Mouse (Mus musculus): ENCODE measurements around the gene Efcc1. TPM values are rescaled to one million over a fixed set of nuclear protein-coding genes. Genes with fewer than 3 reads are reported as not detected.

Efcc1 gene
- total and polyA plus RNA-seq, 3 experiments: 0.14 TPM; not detected in 2

GRCm38 (mm10) chr6:87739898-87740297 is 9.2 kb downstream of the Efcc1 start:
- in situ Hi-C loops (cut with MboI; ENCODE audit: low pct_ligation_motif_present, low pct_unique_long_range_greater_than_20kb, low sequenced_read_pairs): no loop called here
- Histone ChIP-seq H3K27ac (ENCODE audit: insufficient read depth, low read depth) (no peak overlapping the region), H3K9me3 (replicated peaks; ENCODE audit: low read length) (no peaks in the 10 kb centered on the region)

GRCm38 (mm10) chr6:87740496-87740895 is 9.8 kb downstream of the Efcc1 start:
- TF ChIP-seq HCFC1 (IDR thresholded peaks at IDR 0.05; ENCODE audit: low read depth, low read length): no peak
- TF ChIP-seq E2F4 (IDR thresholded peaks at IDR 0.05; ENCODE audit: insufficient replicate concordance, low read depth, low read length): no peak
- no peak for TF ChIP-seq NELFE (IDR thresholded peaks at IDR 0.05; ENCODE audit: low read depth, low read length)
- no peak for TF ChIP-seq MAFK (IDR thresholded peaks at IDR 0.05; ENCODE audit: insufficient replicate concordance, low read length)
- no peak for TF ChIP-seq PAX5 (IDR thresholded peaks at IDR 0.05; ENCODE audit: low read length)
- TF ChIP-seq GABPA (IDR thresholded peaks at IDR 0.05; ENCODE audit: insufficient replicate concordance, low read depth, low read length): no peak
- TF ChIP-seq MEF2A (IDR thresholded peaks at IDR 0.05; ENCODE audit: borderline replicate concordance, low read depth, low read length): no peak
- TF ChIP-seq TCF12 (IDR thresholded peaks at IDR 0.05; ENCODE audit: low read depth, low read length): no peak
- no peak for TF ChIP-seq MAZ (IDR thresholded peaks at IDR 0.05; ENCODE audit: low read depth, low read length)
- no peak for TF ChIP-seq USF1 (IDR thresholded peaks at IDR 0.05; ENCODE audit: low read depth, low read length)
- TF ChIP-seq ZKSCAN1 (IDR thresholded peaks at IDR 0.05; ENCODE audit: borderline replicate concordance, low read depth, low read length): no peak
- TF ChIP-seq ZNF384 (IDR thresholded peaks at IDR 0.05; ENCODE audit: low read depth, low read length): no peak
- TF ChIP-seq ZC3H11A (IDR thresholded peaks at IDR 0.05; ENCODE audit: low read depth, low read length): no peak
- no peak for TF ChIP-seq POLR2A (IDR thresholded peaks at IDR 0.05; ENCODE audit: low read depth, low read length)
- no peak for TF ChIP-seq BHLHE40 (IDR thresholded peaks at IDR 0.05; ENCODE audit: low read depth, low read length)
- no peak for TF ChIP-seq IRF4 (IDR thresholded peaks at IDR 0.05; ENCODE audit: low read depth, low read length)
- TF ChIP-seq ZMIZ1 (IDR thresholded peaks at IDR 0.05; ENCODE audit: low read depth, low read length): no peak
- no peak for TF ChIP-seq MXI1 (IDR thresholded peaks at IDR 0.05; ENCODE audit: low read depth, low read length)
- no peak for TF ChIP-seq JUN (IDR thresholded peaks at IDR 0.05; ENCODE audit: insufficient read depth, low read depth, low read length)
- Histone ChIP-seq H3K27me3 (replicated peaks) (no peaks in the 10 kb centered on the region), H3K9ac (ENCODE audit: insufficient read depth, low read depth) (no peak overlapping the region), H3K9me3 (replicated peaks; ENCODE audit: low read length) (no peaks in the 10 kb centered on the region), H3K4me3 (replicated peaks in 1 of 3; ENCODE audit: low read depth in 2 of 3, low read length in 2 of 3, poor library complexity in 1 of 3) (no peak overlapping the region), H3K4me2 (ENCODE audit: insufficient read depth, low read depth, poor library complexity, severe bottlenecking) (no peak overlapping the region), H3K27ac (ENCODE audit: insufficient read depth, low read depth) (no peak overlapping the region), H3K79me2 (replicated peaks; ENCODE audit: control insufficient read depth, extremely low read depth, insufficient read depth, poor library complexity, severe bottlenecking) (no peaks in the 10 kb centered on the region), H3K4me1 (ENCODE audit: control insufficient read depth in 1 of 2, insufficient read depth in 2 of 2) (peaks cover 21 to 34% of the 10 kb centered on the region in 2 experiments), H3K36me3 (replicated peaks in 1 of 2; ENCODE audit: control insufficient read depth in 1 of 2, insufficient read depth in 1 of 2, low read length in 1 of 2) (peaks cover 0 to 2% of the 10 kb centered on the region in 2 experiments)
- no peak for DNase-seq (ENCODE audit: extremely low read depth)
- in situ Hi-C loops (cut with MboI; ENCODE audit: low pct_ligation_motif_present, low pct_unique_long_range_greater_than_20kb, low sequenced_read_pairs): no loop called here
- dilution Hi-C loops (cut with MboI; ENCODE audit: extremely low pct_ligation_motif_present, extremely low pct_unique_long_range_greater_than_20kb, low sequenced_read_pairs): no loop called here

More at GRCm38 (mm10) chr6:87739898-87740297, 9.2 kb downstream of the Efcc1 start:
- H3K27me3 ChIP-seq (replicated peaks): no peaks in the 10 kb centered on the region
- no peak for TF ChIP-seq JUN (IDR thresholded peaks at IDR 0.05; ENCODE audit: insufficient read depth, low read depth, low read length)
- TF ChIP-seq EP300 (IDR thresholded peaks at IDR 0.05; ENCODE audit: low read length): no peak
- no peak for TF ChIP-seq GABPA (IDR thresholded peaks at IDR 0.05; ENCODE audit: insufficient replicate concordance, low read depth, low read length)
- no peak for TF ChIP-seq POLR2AphosphoS2 (IDR thresholded peaks at IDR 0.05; ENCODE audit: low read depth, low read length)
- TF ChIP-seq USF2 (conservative IDR thresholded peaks at IDR 0.05; ENCODE audit: low read depth, low read length): no peak
- TF ChIP-seq HCFC1 (IDR thresholded peaks at IDR 0.05; ENCODE audit: low read depth, low read length): no peak
- TF ChIP-seq IRF4 (IDR thresholded peaks at IDR 0.05; ENCODE audit: low read depth, low read length): no peak
- TF ChIP-seq NELFE (IDR thresholded peaks at IDR 0.05; ENCODE audit: low read depth, low read length): no peak
- TF ChIP-seq MAX (IDR thresholded peaks at IDR 0.05; ENCODE audit: low read length): no peak
- TF ChIP-seq MEF2A (IDR thresholded peaks at IDR 0.05; ENCODE audit: borderline replicate concordance, low read depth, low read length): no peak
- TF ChIP-seq ZNF384 (IDR thresholded peaks at IDR 0.05; ENCODE audit: low read depth, low read length): no peak
- no peak for TF ChIP-seq ZKSCAN1 (IDR thresholded peaks at IDR 0.05; ENCODE audit: borderline replicate concordance, low read depth, low read length)
- TF ChIP-seq POLR2A (IDR thresholded peaks at IDR 0.05; ENCODE audit: low read depth, low read length): no peak
- no peak for TF ChIP-seq KAT2A (IDR thresholded peaks at IDR 0.05; ENCODE audit: insufficient replicate concordance, low read length)
- no peak for TF ChIP-seq USF1 (IDR thresholded peaks at IDR 0.05; ENCODE audit: low read depth, low read length)
- TF ChIP-seq CHD2 (IDR thresholded peaks at IDR 0.05; ENCODE audit: low read length): no peak
- TF ChIP-seq SMC3 (IDR thresholded peaks at IDR 0.05; ENCODE audit: low read depth, low read length): no peak
- TF ChIP-seq BHLHE40 (IDR thresholded peaks at IDR 0.05; ENCODE audit: low read depth, low read length): no peak
- TF ChIP-seq NRF1 (IDR thresholded peaks at IDR 0.05; ENCODE audit: low read depth, low read length): no peak
- H3K79me2 ChIP-seq (replicated peaks; ENCODE audit: control insufficient read depth, extremely low read depth, insufficient read depth, poor library complexity, severe bottlenecking): no peaks in the 10 kb centered on the region
- no peak overlapping the region for H3K9ac ChIP-seq (ENCODE audit: insufficient read depth, low read depth)
- dilution Hi-C loops (cut with MboI; ENCODE audit: extremely low pct_ligation_motif_present, extremely low pct_unique_long_range_greater_than_20kb, low sequenced_read_pairs): no loop called here
- no peak overlapping the region for H3K4me3 ChIP-seq (replicated peaks in 1 of 3; ENCODE audit: low read depth in 2 of 3, low read length in 2 of 3, poor library complexity in 1 of 3)
- no peak for DNase-seq (ENCODE audit: extremely low read depth)
- no peak overlapping the region for H3K4me2 ChIP-seq (ENCODE audit: insufficient read depth, low read depth, poor library complexity, severe bottlenecking)
- peaks cover 19 to 28% of the 10 kb centered on the region in 2 experiments for H3K4me1 ChIP-seq (ENCODE audit: control insufficient read depth in 1 of 2, insufficient read depth in 2 of 2)
- no peaks in the 10 kb centered on the region for H3K36me3 ChIP-seq (replicated peaks in 1 of 2; ENCODE audit: control insufficient read depth in 1 of 2, insufficient read depth in 1 of 2, low read length in 1 of 2)

Measured in CH12.LX (cell line).